Comparison of ENCODE assay signal across 29 mouse cellular contexts in the genomic region with DNA sequence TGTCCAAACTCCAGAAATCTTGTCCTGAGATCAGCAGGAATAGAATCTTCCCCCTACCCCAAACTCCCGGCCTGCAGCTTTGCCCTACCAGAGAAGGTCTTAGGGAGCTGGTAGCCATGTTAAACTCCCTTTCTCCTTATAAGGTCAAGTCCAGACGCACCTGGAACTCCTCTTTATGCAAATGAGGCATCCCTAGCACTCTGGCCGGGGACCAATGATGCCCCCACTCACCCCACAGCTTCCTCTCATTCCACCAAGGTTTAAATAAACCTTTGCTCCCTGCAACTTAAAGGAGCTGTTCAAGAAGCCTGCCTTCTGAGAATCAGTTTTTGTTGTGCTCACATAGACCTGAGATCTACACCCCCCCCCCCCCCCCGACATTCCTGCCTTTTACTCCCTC.
DNase-seq lines count a peak whose midpoint lies in the region; ATAC-seq and TF ChIP-seq lines count a peak whose summit lies in the region.
"Had no signal": no experiment of that assay in that cellular context is flagged by ENCODE, and none has a peak within 500 bp of the region (broad histone marks: within the 10 kb centered on the region; RNA-seq: fewer than 3 reads in every experiment).

No protein-coding gene starts in this region.

- TF ChIP-seq EP300 in ES-Bruce4 (IDR thresholded peaks at IDR 0.05; ENCODE audit: insufficient read depth, low read depth, low read length) = no peak

- H3K9me3 ChIP-seq in kidney, embryonic 14.5 days (ENCODE audit: control insufficient read depth, low read length) = no peaks in the 10 kb centered on the region
- H3K9me3 ChIP-seq in kidney, postnatal 0 days (replicated peaks; ENCODE audit: low read length) = no peaks in the 10 kb centered on the region
- H3K9me3 ChIP-seq in ES-Bruce4 (replicated peaks; ENCODE audit: control insufficient read depth, insufficient read depth, low read length, poor library complexity, severe bottlenecking) (no peaks in the 10 kb centered on the region), ES-E14 (ENCODE audit: control insufficient read depth, insufficient read depth, low read depth, low read length) (no peaks in the 10 kb centered on the region)
- H3K9me3 ChIP-seq: embryonic facial prominence, embryonic 13.5 days; embryonic facial prominence, embryonic 15.5 days; forebrain, embryonic 10.5 days; forebrain, embryonic 12.5 days had no signal

- no peak overlapping the region for H3K4me2 ChIP-seq in kidney, embryonic 14.5 days (replicated peaks; ENCODE audit: low read depth, low read length)
- no peak overlapping the region for H3K4me2 ChIP-seq in kidney, postnatal 0 days (ENCODE audit: low read length)
- H3K4me2 ChIP-seq: embryonic facial prominence, embryonic 13.5 days; embryonic facial prominence, embryonic 15.5 days; forebrain, embryonic 12.5 days had no signal

- no peaks in the 10 kb centered on the region for H3K36me3 ChIP-seq in kidney, embryonic 14.5 days (ENCODE audit: control insufficient read depth, insufficient read depth, low read length)
- H3K36me3 ChIP-seq in kidney, postnatal 0 days (ENCODE audit: insufficient read depth, low read length) = no peaks in the 10 kb centered on the region
- H3K36me3 ChIP-seq in ES-Bruce4 (ENCODE audit: control insufficient read depth, insufficient read depth, low read length, poor library complexity, severe bottlenecking) = no peaks in the 10 kb centered on the region
- no peaks in the 10 kb centered on the region for H3K36me3 ChIP-seq in ES-E14 (ENCODE audit: control insufficient read depth, insufficient read depth, low read length, poor library complexity, severe bottlenecking)
- H3K36me3 ChIP-seq: embryonic facial prominence, embryonic 13.5 days; embryonic facial prominence, embryonic 15.5 days; forebrain, embryonic 10.5 days; forebrain, embryonic 12.5 days had no signal

- no peak for TF ChIP-seq POLR2A in ES-Bruce4 (IDR thresholded peaks at IDR 0.05; ENCODE audit: insufficient read depth, low read length)

- no peaks in the 10 kb centered on the region for H3K27me3 ChIP-seq in kidney, embryonic 14.5 days (ENCODE audit: control insufficient read depth, insufficient read depth, low read length)
- H3K27me3 ChIP-seq in kidney, postnatal 0 days (ENCODE audit: insufficient read depth, low read length) = no peaks in the 10 kb centered on the region
- no peaks in the 10 kb centered on the region for H3K27me3 ChIP-seq in ES-Bruce4 (ENCODE audit: control insufficient read depth, insufficient read depth, low read length, poor library complexity, severe bottlenecking)
- H3K27me3 ChIP-seq: CH12.LX; embryonic facial prominence, embryonic 13.5 days; embryonic facial prominence, embryonic 15.5 days; forebrain, embryonic 12.5 days had no signal

- in situ Hi-C loops in ES-E14 (cut with MboI; ENCODE audit: low sequenced_read_pairs in 2 of 2, unreplicated experiment in 2 of 2) = no loop called here

- no peak overlapping the region for H3K9ac ChIP-seq in kidney, embryonic 14.5 days (ENCODE audit: low read depth, low read length)
- H3K9ac ChIP-seq in kidney, postnatal 0 days (ENCODE audit: low read depth, low read length) = no peak overlapping the region
- H3K9ac ChIP-seq in ES-Bruce4 (ENCODE audit: low read depth, poor library complexity, severe bottlenecking) (no peak overlapping the region), ES-E14 (ENCODE audit: insufficient read depth, low read depth, low read length, poor library complexity, severe bottlenecking) (no peak overlapping the region)
- H3K9ac ChIP-seq: embryonic facial prominence, embryonic 13.5 days; embryonic facial prominence, embryonic 15.5 days; forebrain, embryonic 12.5 days had no signal

- H3K4me3 ChIP-seq in kidney, embryonic 14.5 days (ENCODE audit: low read length) = no peak overlapping the region
- no peak overlapping the region for H3K4me3 ChIP-seq in kidney, postnatal 0 days (replicated peaks; ENCODE audit: low read depth, low read length)
- no peak overlapping the region for H3K4me3 ChIP-seq in ES-Bruce4 (ENCODE audit: low read depth, low read length)
- no peak overlapping the region for H3K4me3 ChIP-seq in ES-E14 (ENCODE audit: insufficient read depth in 1 of 2, low read depth in 1 of 2, low read length in 2 of 2, poor library complexity in 1 of 2, severe bottlenecking in 1 of 2)
- H3K4me3 ChIP-seq: embryonic facial prominence, embryonic 13.5 days; embryonic facial prominence, embryonic 15.5 days; erythroblast, embryonic 14.5 days; forebrain, embryonic 10.5 days; forebrain, embryonic 12.5 days had no signal

- no peaks in the 10 kb centered on the region for H3K4me1 ChIP-seq in kidney, embryonic 14.5 days (ENCODE audit: control insufficient read depth, insufficient read depth, low read length)
- H3K4me1 ChIP-seq in kidney, postnatal 0 days (replicated peaks; ENCODE audit: insufficient read depth, low read length) = no peaks in the 10 kb centered on the region
- no peaks in the 10 kb centered on the region for H3K4me1 ChIP-seq in ES-Bruce4 (ENCODE audit: control insufficient read depth, insufficient read depth, low read length)
- 0 out of 4 replicates have a peak, but pooled peaks cover 0 to 5% of the 10 kb centered on the region in 2 experiments for H3K4me1 ChIP-seq in ES-E14 (ENCODE audit: control insufficient read depth in 2 of 2, insufficient read depth in 2 of 2, low read length in 2 of 2, poor library complexity in 1 of 2)
- H3K4me1 ChIP-seq: embryonic facial prominence, embryonic 13.5 days; embryonic facial prominence, embryonic 15.5 days; forebrain, embryonic 10.5 days; forebrain, embryonic 12.5 days had no signal

- no peak for TF ChIP-seq CTCF in kidney, postnatal 0 days (IDR thresholded peaks at IDR 0.05; ENCODE audit: low read depth)
- TF ChIP-seq CTCF in ES-Bruce4 (IDR thresholded peaks at IDR 0.05; ENCODE audit: low read depth, low read length) = no peak

- no peak overlapping the region for H3K27ac ChIP-seq in kidney, embryonic 14.5 days (ENCODE audit: low read depth, low read length)
- H3K27ac ChIP-seq in kidney, postnatal 0 days = no peak overlapping the region
- H3K27ac ChIP-seq in ES-Bruce4 (ENCODE audit: insufficient read depth, low read length) = peak overlapping the region; percentile 48
- no peak overlapping the region for H3K27ac ChIP-seq in ES-E14 (ENCODE audit: insufficient read depth, low read depth, low read length, poor library complexity, severe bottlenecking)
- H3K27ac ChIP-seq: embryonic facial prominence, embryonic 13.5 days; embryonic facial prominence, embryonic 15.5 days; forebrain, embryonic 10.5 days; forebrain, embryonic 12.5 days had no signal

- ATAC-seq in kidney, embryonic 14.5 days (ENCODE audit: low FRiP score, low TSS enrichment) = peak; percentile 24; the same call in 1 of the 2 replicates
- ATAC-seq in kidney, postnatal 0 days (replicated peaks; ENCODE audit: low FRiP score, low read depth) = peak; percentile 54
- ATAC-seq: activated CD4-positive, CD25-positive, alpha-beta regulatory T cell, adult 4 months; CD4-positive, CD25-positive, alpha-beta regulatory T cell, adult 4 months; forebrain, embryonic 14.5 days; forebrain, embryonic 16.5 days had no signal

- no peak for DNase-seq in kidney, adult 9 months
- DNase-seq in kidney, postnatal 0 days (ENCODE audit: low spot score) = no peak
- DNase-seq in kidney, postnatal 10 days = no peak
- DNase-seq in ES-E14 (ENCODE audit: low read depth, low spot score) = peak; percentile 16
- no peak for DNase-seq in adrenal gland, postnatal 4 days (ENCODE audit: low spot score in 2 of 2)
- DNase-seq in spleen, postnatal 10 days (ENCODE audit: low spot score in 2 of 2) = no peak
- DNase-seq: adrenal gland, adult 8-10 months; adrenal gland, postnatal 14 days; adrenal gland, postnatal 36 days; B cell, adult 2 months; cerebellum, adult 11 months; cerebellum, adult 18-20 months; cerebellum, adult 8-10 months; cerebellum, adult 9-11 months; cerebellum, postnatal 14 days; cerebellum, postnatal 36 days; embryo, embryonic 11 days had no signal

- WGBS in kidney, embryonic 14.5 days = 42% methylated on average over 4 of the region's 4 CpGs
- WGBS in kidney, postnatal 0 days = 36% methylated on average over 4 of the region's 4 CpGs

TF ChIP-seq in ES-E14, 5 proteins besides CTCF, POLR2A, EP300 and RAD21:
- no peak for TF ChIP-seq HCFC1 (IDR thresholded peaks at IDR 0.05; ENCODE audit: borderline replicate concordance, insufficient read depth, low read length)
- TF ChIP-seq CHD2 (IDR thresholded peaks at IDR 0.05; ENCODE audit: low read depth, low read length) = no peak
- TF ChIP-seq ZC3H11A (IDR thresholded peaks at IDR 0.05; ENCODE audit: borderline replicate concordance, low read depth, low read length) = no peak
- no peak for TF ChIP-seq ZNF384 (IDR thresholded peaks at IDR 0.05; ENCODE audit: low read depth, low read length)
- no peak for TF ChIP-seq MAFK (IDR thresholded peaks at IDR 0.05; ENCODE audit: insufficient read depth, low read depth, low read length)
TF ChIP-seq in ES-E14: peak in this region for 0.
